Mouse (Mus musculus): ENCODE data around the gene Utp15. TPM values are rescaled to one million over a fixed set of nuclear protein-coding genes. Genes with fewer than 3 reads are reported as not detected.
A peak's percentile ranks its signal among the peaks of the same experiment; 100 is the strongest.

Utp15 gene
- total RNA-seq (2014; rRNA removed) (6.4 and 7.7 TPM in 2 replicates), polyA plus RNA-seq (2012; rRNA removed) (2.4 and 2.5 TPM in 2 replicates)

- H3K36me3 ChIP-seq (ENCODE audit: control insufficient read depth, insufficient read depth, low read length): peaks cover 23% of the 10 kb centered on the region
- H3K4me3 ChIP-seq (ENCODE audit: insufficient read depth, low read depth, low read length): peak within 1 kb of the TSS; percentile 97
- under 1% methylated on average over 71 of the region's 71 CpGs for WGBS
- H3K79me2 ChIP-seq (ENCODE audit: control insufficient read depth, insufficient read depth, low read length): peaks cover 6% of the 10 kb centered on the region
- peaks cover 13% of the 10 kb centered on the region for H3K4me1 ChIP-seq (ENCODE audit: control insufficient read depth, insufficient read depth, low read length)
- H3K27me3 ChIP-seq (ENCODE audit: control insufficient read depth, insufficient read depth, low read length): no peaks in the 10 kb centered on the region
- TF ChIP-seq CTCF (IDR thresholded peaks at IDR 0.05; ENCODE audit: low read depth, low read length) (no peak), POLR2A (IDR thresholded peaks at IDR 0.05; ENCODE audit: extremely low read depth, insufficient read depth, low read length) (peak; percentile 48; the same call in 1 of the 2 replicates)
- peak within 1 kb of the TSS; percentile 82 for H3K27ac ChIP-seq (replicated peaks; ENCODE audit: insufficient read depth, low read depth, low read length)
- peak within 1 kb of the TSS; percentile 93 for H3K9ac ChIP-seq (ENCODE audit: low read depth, low read length)
- peak; percentile 90 for DNase-seq (ENCODE audit: extremely low read depth, low read depth, low spot score)
Measured at GRCm38 (mm10) chr13:98262636-98263457, at the start of gene Utp15, which contains the start of gene Ankra2. TSS of gene Utp15 (minus strand) at chr13:98263041. TSS of gene Ankra2 (plus strand) at chr13:98263074.

- Histone ChIP-seq H3K4me3 (ENCODE audit: insufficient read depth, low read depth, low read length) (no peak overlapping the region), H3K4me1 (ENCODE audit: control insufficient read depth, insufficient read depth, low read length) (peaks cover 5% of the 10 kb centered on the region; the same call in 1 of the 2 replicates), H3K36me3 (ENCODE audit: control insufficient read depth, insufficient read depth, low read length) (peaks cover 51% of the 10 kb centered on the region), H3K27me3 (ENCODE audit: control insufficient read depth, insufficient read depth, low read length) (no peaks in the 10 kb centered on the region), H3K79me2 (ENCODE audit: control insufficient read depth, insufficient read depth, low read length) (peaks cover 13% of the 10 kb centered on the region), H3K27ac (replicated peaks; ENCODE audit: insufficient read depth, low read depth, low read length) (no peak overlapping the region), H3K9ac (ENCODE audit: low read depth, low read length) (no peak overlapping the region)
- DNase-seq (ENCODE audit: extremely low read depth, low read depth, low spot score): no peak
- TF ChIP-seq POLR2A (IDR thresholded peaks at IDR 0.05; ENCODE audit: extremely low read depth, insufficient read depth, low read length): no peak
- no peak for TF ChIP-seq CTCF (IDR thresholded peaks at IDR 0.05; ENCODE audit: low read depth, low read length)
- 93% methylated on average over 5 of the region's 5 CpGs for WGBS
Measured at GRCm38 (mm10) chr13:98311597-98311996, 48.8 kb upstream of the Utp15 start.

GRCm38 (mm10) chr13:98308724-98309123 lies 45.9 kb upstream of the Utp15 start:
- TF ChIP-seq POLR2A (IDR thresholded peaks at IDR 0.05; ENCODE audit: extremely low read depth, insufficient read depth, low read length): no peak
- no peak for TF ChIP-seq CTCF (IDR thresholded peaks at IDR 0.05; ENCODE audit: low read depth, low read length)
- Histone ChIP-seq H3K79me2 (ENCODE audit: control insufficient read depth, insufficient read depth, low read length) (no peaks in the 10 kb centered on the region), H3K36me3 (ENCODE audit: control insufficient read depth, insufficient read depth, low read length) (peaks cover 47% of the 10 kb centered on the region), H3K4me3 (ENCODE audit: insufficient read depth, low read depth, low read length) (no peak overlapping the region), H3K27ac (replicated peaks; ENCODE audit: insufficient read depth, low read depth, low read length) (no peak overlapping the region), H3K9ac (ENCODE audit: low read depth, low read length) (no peak overlapping the region), H3K27me3 (ENCODE audit: control insufficient read depth, insufficient read depth, low read length) (no peaks in the 10 kb centered on the region), H3K4me1 (ENCODE audit: control insufficient read depth, insufficient read depth, low read length) (no peaks in the 10 kb centered on the region)
- 85% methylated on average over 4 of the region's 4 CpGs for WGBS
- DNase-seq (ENCODE audit: extremely low read depth, low read depth, low spot score): no peak

GRCm38 (mm10) chr13:98308004-98308403 lies 45.2 kb upstream of the Utp15 start:
- Histone ChIP-seq H3K27me3 (ENCODE audit: control insufficient read depth, insufficient read depth, low read length) (no peaks in the 10 kb centered on the region), H3K36me3 (ENCODE audit: control insufficient read depth, insufficient read depth, low read length) (peaks cover 41% of the 10 kb centered on the region), H3K4me3 (ENCODE audit: insufficient read depth, low read depth, low read length) (no peak overlapping the region), H3K4me1 (ENCODE audit: control insufficient read depth, insufficient read depth, low read length) (no peaks in the 10 kb centered on the region), H3K79me2 (ENCODE audit: control insufficient read depth, insufficient read depth, low read length) (no peaks in the 10 kb centered on the region), H3K9ac (ENCODE audit: low read depth, low read length) (no peak overlapping the region), H3K27ac (replicated peaks; ENCODE audit: insufficient read depth, low read depth, low read length) (no peak overlapping the region)
- TF ChIP-seq POLR2A (IDR thresholded peaks at IDR 0.05; ENCODE audit: extremely low read depth, insufficient read depth, low read length) (no peak), CTCF (IDR thresholded peaks at IDR 0.05; ENCODE audit: low read depth, low read length) (no peak)
- 87% methylated on average over 5 of the region's 5 CpGs for WGBS
- DNase-seq (ENCODE audit: extremely low read depth, low read depth, low spot score): no peak

DNA sequence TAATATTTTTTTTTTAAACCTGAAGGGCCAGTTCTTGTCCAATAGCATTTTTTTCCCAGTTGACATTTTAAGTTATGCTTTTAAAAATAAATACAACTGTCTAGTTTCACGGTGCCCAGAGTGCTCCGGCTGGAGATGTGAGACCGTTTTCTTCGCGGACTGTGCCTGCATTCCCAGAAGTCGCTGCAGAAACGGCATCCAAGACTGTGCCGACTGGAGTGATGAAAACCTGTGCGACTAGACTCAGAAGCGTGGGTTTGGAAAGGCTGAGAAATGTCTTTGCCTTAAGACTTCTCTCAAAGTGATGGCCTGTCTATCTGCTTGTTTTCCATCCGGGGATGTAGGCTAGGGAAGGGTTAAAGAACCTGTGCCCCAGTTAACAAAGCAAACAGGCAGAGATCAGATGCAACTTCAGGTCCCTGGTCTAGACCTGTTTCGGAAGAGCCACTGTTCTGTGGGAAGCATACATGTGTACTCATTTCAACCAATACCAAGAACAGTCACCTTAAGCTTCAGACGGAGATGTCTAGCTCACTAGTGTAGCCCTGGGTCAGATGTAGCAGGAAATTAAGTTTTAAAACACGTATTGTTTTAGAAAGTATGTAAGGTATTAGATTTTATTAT lies 44.1 kb upstream of the Utp15 start:
- Histone ChIP-seq H3K4me3 (ENCODE audit: insufficient read depth, low read depth, low read length) (no peak overlapping the region), H3K79me2 (ENCODE audit: control insufficient read depth, insufficient read depth, low read length) (no peaks in the 10 kb centered on the region), H3K27ac (replicated peaks; ENCODE audit: insufficient read depth, low read depth, low read length) (no peak overlapping the region), H3K9ac (ENCODE audit: low read depth, low read length) (no peak overlapping the region), H3K36me3 (ENCODE audit: control insufficient read depth, insufficient read depth, low read length) (peaks cover 31% of the 10 kb centered on the region), H3K4me1 (ENCODE audit: control insufficient read depth, insufficient read depth, low read length) (no peaks in the 10 kb centered on the region), H3K27me3 (ENCODE audit: control insufficient read depth, insufficient read depth, low read length) (no peaks in the 10 kb centered on the region)
- no peak for DNase-seq (ENCODE audit: extremely low read depth, low read depth, low spot score)
- TF ChIP-seq CTCF (IDR thresholded peaks at IDR 0.05; ENCODE audit: low read depth, low read length) (no peak), POLR2A (IDR thresholded peaks at IDR 0.05; ENCODE audit: extremely low read depth, insufficient read depth, low read length) (no peak)
- WGBS: 43% methylated on average over 14 of the region's 14 CpGs
